Mouse (Mus musculus) layer of hippocampus, adult 2 months (tissue): Measurements from ENCODE around the gene Cers1. TPM values are rescaled to one million over a fixed set of nuclear protein-coding genes. Genes with fewer than 3 reads are reported as not detected.

Source experiments
- DNase-seq, 2 experiments: peaks; one replicate each; pipeline ENCODE4 v3.0.0; 2022; ENCODE audit warnings: low spot score in 2 of 2
- H3K27ac ChIP-seq: fragments of 200-600 bp; 2 replicates; pipeline ENCODE4 v1.8.1; 2022
- H3K4me3 ChIP-seq: fragments of 200-600 bp; 2 replicates; pipeline ENCODE4 v1.8.1; 2022; ENCODE audit warnings: mild to moderate bottlenecking
- CTCF ChIP-seq: fragments of 200-600 bp; conservative IDR thresholded peaks from 2 replicates; pipeline ENCODE4 v1.8.1; 2022; ENCODE audit warnings: antibody characterized with exemption, mild to moderate bottlenecking, moderate library complexity
- total RNA-seq, 2 experiments: library from RNA; stranded (reverse); gene quantifications; 2 replicates each; pipeline ENCODE4 v1.2.3; 2021

Gene Cers1
- total RNA-seq, 2 experiments from 2014 or later: 110 to 113 TPM

DNA sequence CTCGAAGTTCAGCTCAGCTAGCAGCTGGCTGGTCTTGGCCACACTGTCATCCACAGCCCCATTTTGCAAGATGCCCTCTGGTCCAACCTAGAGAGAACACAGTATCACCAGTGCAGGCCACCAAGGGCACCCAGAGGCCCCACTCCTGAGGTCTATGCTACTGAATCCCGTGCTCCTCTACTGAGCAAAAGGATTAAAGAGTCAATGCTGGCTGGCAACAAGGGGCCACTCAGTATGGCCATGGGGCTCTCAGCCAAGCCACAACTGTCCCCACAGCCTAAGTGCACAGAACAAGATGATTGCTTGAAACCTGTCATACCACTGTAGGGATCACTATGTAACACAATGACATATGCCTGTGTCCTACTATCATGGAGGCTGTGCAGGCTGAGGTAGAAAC lies 28.7 kb downstream of the Cers1 start:
- DNase-seq: no peak
- TF ChIP-seq CTCF: no peak
- no peak overlapping the region for H3K27ac ChIP-seq
- H3K4me3 ChIP-seq: no peak overlapping the region

DNA sequence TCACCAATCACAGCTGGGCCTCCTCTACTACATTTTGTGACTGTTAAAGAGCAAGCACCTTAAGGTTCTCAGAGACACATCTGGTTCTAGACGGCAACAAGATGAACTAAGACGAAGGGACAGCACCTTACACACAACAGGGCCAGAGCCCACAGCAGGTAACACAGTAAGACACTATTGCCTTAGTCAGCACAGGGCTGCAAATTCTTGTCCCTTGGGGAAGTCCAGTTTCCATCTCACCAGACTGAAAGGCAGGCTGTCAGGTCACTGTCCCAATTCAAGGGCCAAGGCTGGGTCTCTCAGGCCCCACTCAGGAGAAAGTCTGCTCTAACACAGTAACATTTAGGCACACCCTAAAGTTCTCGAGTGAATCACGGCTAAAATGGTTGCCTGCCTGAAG lies 31.9 kb downstream of the Cers1 start:
- DNase-seq: no peak
- H3K27ac ChIP-seq: no peak overlapping the region
- no peak for TF ChIP-seq CTCF
- H3K4me3 ChIP-seq: no peak overlapping the region

DNA sequence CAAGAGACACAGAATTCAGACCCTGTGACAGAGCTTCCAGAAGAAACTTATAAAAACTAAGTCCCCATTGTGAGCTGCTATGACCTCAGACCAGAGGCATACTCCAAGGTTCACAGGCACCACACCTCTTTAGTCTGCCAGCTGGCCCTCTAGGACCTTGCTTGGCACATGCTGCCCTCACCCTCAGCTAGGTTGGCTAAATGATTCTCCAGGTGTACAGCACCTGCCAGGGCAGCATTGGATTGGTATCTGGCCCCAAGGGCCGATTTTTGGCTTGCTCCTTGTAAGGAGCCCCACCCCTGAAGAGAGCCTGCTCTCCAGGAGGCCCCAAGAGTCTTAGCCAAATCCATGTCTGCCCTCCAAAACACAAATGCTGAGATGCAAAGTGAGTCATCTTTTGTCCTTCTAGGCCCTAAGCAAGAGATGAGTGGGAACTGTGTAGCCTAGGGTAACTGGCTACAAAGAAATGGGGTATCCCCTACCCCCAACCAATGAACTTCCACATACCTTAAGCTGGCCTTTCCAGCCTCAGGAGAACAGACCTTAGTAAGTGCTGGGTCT lies 32.4 kb downstream of the Cers1 start:
- no peak for DNase-seq
- H3K27ac ChIP-seq: no peak overlapping the region
- TF ChIP-seq CTCF: no peak
- H3K4me3 ChIP-seq: no peak overlapping the region

DNA sequence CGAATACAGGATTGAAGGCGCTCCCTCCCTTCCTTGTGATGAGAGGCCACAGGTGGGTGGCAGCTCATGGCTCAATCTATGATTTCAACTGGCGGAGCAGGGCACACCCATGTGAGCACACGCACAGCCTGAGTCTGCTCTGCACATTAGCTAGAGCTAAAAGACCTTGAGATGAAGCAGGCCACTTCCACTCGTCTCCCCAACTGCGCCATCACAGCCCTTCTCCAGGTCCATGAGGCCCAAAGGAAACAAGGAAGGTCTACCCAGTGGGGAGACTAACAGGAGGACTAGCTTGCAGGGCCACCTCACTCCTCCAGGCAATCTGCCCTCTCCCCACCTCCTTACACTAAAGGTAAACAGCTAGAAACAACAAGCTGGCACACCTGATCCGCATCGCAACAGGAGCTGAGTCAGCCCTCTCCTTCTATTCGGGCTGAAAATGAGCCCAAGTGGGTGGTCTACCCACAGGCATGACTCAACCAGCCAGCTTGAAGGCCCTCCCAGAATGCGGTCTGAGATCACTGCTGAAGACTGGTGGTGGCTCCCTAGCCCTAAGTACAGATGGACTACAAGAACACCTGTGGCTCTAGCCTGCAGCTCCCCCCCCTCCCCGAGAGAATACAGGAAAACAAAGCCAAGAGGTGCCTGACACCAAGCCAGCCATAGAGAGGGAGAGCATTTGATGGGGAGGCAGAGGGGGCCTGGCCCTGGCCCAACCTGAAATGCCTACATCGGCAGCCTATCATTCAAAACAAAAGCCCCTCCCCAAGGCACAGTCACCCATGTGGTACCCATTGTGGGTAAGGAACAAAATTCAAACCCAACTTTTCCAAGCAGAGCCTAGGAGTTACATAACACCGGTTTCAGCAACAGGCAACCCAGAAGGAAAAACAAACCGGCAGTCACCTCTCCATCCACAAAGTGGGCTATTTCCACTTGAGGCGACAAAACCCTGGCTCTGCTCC lies 35.7 kb downstream of the Cers1 start:
- H3K27ac ChIP-seq: peak overlapping the region; percentile 93
- peak overlapping the region; percentile 90 for H3K4me3 ChIP-seq
- no peak for TF ChIP-seq CTCF
- no peak for DNase-seq

DNA sequence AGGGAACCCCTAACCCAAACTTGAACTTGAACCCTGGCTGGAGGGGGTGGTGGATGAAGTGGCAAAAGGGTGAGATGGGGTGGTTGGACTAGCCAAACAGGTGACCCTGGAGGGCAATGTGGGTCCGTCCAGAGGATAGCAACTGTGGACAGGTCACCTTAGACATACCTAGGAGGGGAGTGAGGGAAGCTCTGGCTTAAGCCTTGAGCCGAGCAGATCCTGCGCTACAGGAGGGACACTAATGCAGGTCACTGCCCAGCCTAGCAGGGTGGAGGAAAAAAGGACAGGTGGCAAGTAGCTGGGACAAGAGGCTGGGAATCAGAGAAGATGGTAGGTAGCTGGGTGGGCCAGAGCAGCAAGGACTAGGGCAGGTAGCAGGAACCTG lies 36.4 kb downstream of the Cers1 start:
- DNase-seq: no peak
- Histone ChIP-seq H3K27ac (peak overlapping the region; percentile 93), H3K4me3 (peak overlapping the region; percentile 90)
- no peak for TF ChIP-seq CTCF

DNA sequence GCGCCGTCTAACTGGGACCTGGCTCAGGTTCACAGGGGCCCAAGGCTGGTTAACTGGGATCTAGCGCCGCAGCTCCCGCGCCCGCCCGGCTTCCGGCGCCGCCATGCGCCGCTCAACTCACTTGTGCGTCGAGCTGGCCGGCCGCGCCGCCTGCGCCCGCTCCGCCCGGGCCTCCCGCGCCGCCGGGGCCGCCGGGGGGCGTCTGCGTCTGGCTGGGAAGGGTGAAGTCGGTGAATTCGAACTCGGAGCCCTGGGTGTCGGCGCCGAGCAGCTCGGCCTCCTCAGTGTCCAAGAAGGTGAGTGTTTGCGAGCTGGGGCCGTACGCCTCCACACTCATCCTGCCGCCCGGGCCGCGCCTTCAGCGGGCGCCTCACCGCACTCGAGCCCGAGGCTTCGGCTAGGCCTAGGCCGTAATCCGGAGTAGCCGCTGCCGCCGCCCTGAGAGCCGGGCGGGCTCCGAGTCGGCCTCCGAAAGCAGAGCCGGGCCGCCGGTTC lies 37.1 kb downstream of the Cers1 start:
- no peak for TF ChIP-seq CTCF
- peak overlapping the region; percentile 90 for H3K4me3 ChIP-seq
- peak overlapping the region; percentile 93 for H3K27ac ChIP-seq
- no peak for DNase-seq

DNA sequence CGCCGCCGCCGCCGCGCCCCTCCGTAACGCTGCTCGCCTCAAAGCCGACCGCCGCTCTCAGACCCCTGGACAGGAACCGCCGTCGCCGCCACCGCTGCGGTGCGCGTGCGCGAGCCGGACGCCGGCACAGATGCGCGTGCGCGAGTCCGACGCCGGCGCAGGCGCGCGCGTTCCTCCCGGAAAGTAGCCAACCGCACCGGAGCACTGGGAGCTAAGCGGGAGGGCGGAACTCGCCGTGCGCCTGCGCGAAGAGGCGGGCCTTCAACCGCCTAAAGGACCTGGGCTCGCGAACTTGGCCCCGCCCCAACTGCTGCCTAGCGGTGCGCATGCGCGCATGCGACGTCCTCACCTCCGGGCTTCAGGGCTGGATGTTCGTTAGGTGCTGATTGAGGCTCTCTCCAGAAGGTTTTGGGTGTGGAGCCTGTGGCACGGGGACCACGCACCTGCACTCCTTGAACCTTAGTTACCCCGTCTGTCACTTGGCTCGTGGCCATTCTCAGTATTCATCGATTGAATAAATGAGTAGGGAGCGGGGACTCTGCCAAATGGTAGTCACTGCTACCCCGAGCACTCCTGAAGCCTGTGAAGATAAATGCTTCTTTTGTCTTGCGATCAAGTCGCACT lies 37.7 kb downstream of the Cers1 start, which contains the start of gene Upf1:
Gene Upf1 (minus strand): TSS at position 85 of the 624 bp plus-strand sequence.
- Histone ChIP-seq H3K27ac (peak within 1 kb of the TSS; percentile 98), H3K4me3 (peak within 1 kb of the TSS; percentile 90)
- peak; percentile 99 to 100 for DNase-seq
- TF ChIP-seq CTCF: no peak

DNA sequence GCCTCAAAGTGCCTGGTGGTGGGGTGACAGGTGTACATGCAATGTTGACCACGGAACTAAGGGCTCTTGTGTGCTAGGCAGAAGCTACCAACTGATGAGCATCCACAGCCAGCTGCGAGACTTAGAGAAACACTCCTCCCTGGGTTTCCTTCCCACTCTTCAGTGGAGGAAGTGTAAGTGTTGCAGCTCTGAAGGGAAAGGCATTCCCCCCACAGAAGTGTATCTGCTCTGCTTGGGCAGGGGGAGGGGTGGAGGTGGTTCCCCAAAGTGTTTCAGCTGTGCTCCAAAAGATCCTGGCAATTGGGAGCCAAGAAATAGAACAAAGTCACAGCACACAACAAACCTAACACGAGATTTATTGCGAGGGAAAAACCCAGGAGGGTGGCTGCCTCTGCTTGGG lies 38.4 kb downstream of the Cers1 start:
- Histone ChIP-seq H3K4me3 (peak overlapping the region; percentile 70), H3K27ac (peak overlapping the region; percentile 98)
- DNase-seq: no peak
- TF ChIP-seq CTCF: no peak

DNA sequence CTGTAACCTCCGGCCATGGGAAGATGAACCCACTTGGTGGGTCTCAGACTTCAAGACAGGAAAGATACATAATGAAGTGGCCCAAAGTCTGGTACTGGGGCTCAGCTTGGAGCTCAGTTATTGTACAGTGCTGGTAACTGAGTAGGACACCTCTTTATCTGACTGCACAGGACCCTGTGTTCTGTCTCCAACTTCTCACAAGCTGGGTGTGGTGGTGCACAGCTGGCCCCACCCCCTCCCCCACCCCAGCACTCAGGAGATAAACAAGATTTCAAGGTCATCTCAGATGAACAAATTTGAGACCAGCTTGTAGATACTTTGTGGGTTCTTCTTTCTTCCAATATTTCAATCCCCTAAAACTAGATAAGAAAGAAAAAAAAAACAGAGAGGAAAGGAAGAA lies 40.5 kb downstream of the Cers1 start:
- Histone ChIP-seq H3K27ac (no peak overlapping the region), H3K4me3 (no peak overlapping the region)
- DNase-seq: no peak
- TF ChIP-seq CTCF: no peak

DNA sequence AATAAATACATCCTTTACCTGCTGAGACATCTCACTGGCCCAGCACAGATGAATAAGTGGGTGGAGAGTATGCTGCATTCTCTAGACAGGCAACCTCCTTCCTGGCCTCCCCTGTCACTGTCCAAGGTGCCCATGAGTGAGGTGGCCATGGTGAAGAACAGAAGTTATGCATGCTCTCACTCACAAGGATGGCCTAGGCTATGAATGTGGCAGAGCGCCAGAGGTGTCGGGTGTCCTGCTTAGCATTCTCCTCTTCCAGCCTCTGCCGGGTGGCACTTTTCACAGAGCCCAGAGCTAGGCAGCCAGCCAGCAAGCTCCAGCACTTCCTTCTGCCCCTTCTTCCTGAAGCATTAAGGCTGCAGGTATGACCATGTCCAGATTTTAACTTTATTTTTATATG lies 43.8 kb downstream of the Cers1 start:
- Histone ChIP-seq H3K4me3 (no peak overlapping the region), H3K27ac (no peak overlapping the region)
- no peak for TF ChIP-seq CTCF
- no peak for DNase-seq

DNA sequence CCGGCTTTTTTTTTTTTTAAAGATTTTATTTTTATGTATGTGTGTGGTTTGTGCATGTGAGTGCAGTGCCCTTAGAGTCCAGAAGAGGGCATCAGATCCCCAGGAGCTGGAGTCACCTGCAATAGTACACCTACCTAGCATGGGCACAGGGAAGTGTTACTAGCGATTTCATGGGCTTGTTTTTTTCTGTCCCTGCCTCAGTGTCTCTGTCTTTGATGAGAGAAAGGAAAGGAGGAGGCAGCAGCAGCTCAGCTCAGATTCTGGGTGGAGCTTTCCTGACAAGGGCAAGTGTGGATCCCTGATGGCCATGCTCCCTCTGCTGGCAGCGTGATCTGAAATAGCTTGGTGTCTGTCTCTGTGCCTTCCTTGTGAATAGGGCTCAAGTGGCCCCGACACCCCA lies 45.2 kb downstream of the Cers1 start:
- DNase-seq: no peak
- TF ChIP-seq CTCF: peak; percentile 64
- H3K27ac ChIP-seq: no peak overlapping the region
- H3K4me3 ChIP-seq: no peak overlapping the region

DNA sequence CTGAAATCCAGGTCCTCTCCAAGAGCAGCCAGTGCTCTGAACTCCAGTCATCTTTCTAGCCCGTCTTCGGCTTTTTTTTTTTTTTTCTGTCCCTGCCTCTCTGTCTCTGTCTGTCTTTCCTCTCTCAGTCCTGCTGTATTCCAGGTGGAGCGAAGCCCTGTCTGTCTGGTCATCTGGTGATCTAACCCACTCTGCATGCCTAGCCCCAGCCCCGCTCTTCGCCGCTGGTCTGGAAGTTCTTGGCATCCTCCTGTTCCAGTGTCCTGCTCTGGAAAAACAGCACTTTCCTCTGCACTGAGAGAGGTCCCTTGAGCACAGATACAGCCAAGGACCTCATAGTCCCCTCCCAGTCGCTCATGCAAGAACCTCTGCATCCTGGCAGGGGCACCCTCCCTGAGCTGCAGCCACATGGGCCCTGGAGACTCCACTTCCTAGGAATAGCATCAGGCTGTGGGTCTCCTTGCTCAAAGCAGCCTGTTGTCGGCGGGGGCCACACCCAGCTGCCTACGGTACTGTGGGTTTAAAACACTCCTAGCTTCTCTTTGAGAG lies 46.0 kb downstream of the Cers1 start:
- no peak overlapping the region for H3K4me3 ChIP-seq

DNA sequence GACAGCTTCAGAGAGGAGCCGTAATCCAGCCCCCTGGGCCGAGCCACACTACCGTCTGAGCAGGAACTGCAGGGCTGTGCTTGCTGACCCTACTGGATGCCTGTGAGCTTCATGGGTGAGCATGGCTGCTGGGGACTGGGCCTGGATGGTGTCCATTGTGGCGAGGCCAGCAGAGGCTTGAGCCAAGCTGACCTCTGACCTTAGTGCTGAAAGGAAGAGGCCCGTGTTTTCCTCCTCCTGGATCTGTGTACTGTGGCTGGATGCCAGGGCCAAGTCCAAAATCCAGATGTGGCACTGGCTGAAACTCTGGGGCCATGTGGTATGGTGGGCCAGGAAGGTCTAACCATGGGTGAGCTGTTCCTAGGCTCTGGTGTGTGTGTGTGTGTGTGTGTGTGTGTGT lies 48.5 kb downstream of the Cers1 start:
- DNase-seq: no peak
- no peak for TF ChIP-seq CTCF
- no peak overlapping the region for H3K27ac ChIP-seq
- H3K4me3 ChIP-seq: no peak overlapping the region

More for the DNA sequence above, 46.0 kb downstream of the Cers1 start:
- TF ChIP-seq CTCF: no peak
- no peak overlapping the region for H3K27ac ChIP-seq
- DNase-seq: no peak
